Mouse (Mus musculus) heart, adult 2 months (tissue): Measurements from ENCODE around the gene Gm44965. TPM values are rescaled to one million over a fixed set of nuclear protein-coding genes. Genes with fewer than 3 reads are reported as not detected.
A peak's percentile ranks its signal among the peaks of the same experiment; 100 is the strongest.

Experiments used
- DNase-seq, 2 experiments: peaks; one replicate each; pipeline ENCODE4 v3.0.0; 2021
- H3K27ac ChIP-seq: fragments of 200-600 bp; 2 replicates; pipeline ENCODE4 v1.8.1; 2022
- H3K27me3 ChIP-seq: fragments of 200-500 bp; 2 replicates; pipeline ENCODE4 v1.6.1; 2012; ENCODE audit warnings: mild to moderate bottlenecking, low read length, inconsistent platforms, mixed read lengths; ENCODE audit not compliant: control insufficient read depth, insufficient read depth
- H3K36me3 ChIP-seq: fragments of 200-500 bp; 2 replicates; pipeline ENCODE4 v1.6.1; 2012; ENCODE audit warnings: low read length, inconsistent platforms; ENCODE audit not compliant: control insufficient read depth, insufficient read depth
- H3K4me1 ChIP-seq: fragments of 200-500 bp; 2 replicates; pipeline ENCODE4 v1.6.1; 2011; ENCODE audit warnings: low read length; ENCODE audit not compliant: control insufficient read depth, insufficient read depth
- H3K4me3 ChIP-seq: fragments of 200-600 bp; 2 replicates; pipeline ENCODE4 v1.8.1; 2022
- H3K79me2 ChIP-seq: fragments of 200-500 bp; replicated peaks from 2 replicates; pipeline ENCODE4 v1.6.1; 2012; ENCODE audit warnings: mild to moderate bottlenecking, inconsistent platforms, low read length, moderate library complexity, mixed read lengths; ENCODE audit not compliant: control insufficient read depth, insufficient read depth
- H3K9ac ChIP-seq: fragments of 200-500 bp; 2 replicates; pipeline ENCODE4 v1.6.1; 2012; ENCODE audit warnings: low read depth, mild to moderate bottlenecking, control low read depth, inconsistent platforms, low read length, mixed read lengths
- CTCF ChIP-seq: fragments of 200-600 bp; IDR thresholded peaks from 2 replicates; pipeline ENCODE4 v1.8.1; 2022; ENCODE audit warnings: antibody characterized with exemption, mild to moderate bottlenecking, moderate library complexity
- EP300 ChIP-seq: fragments of 200-500 bp; IDR thresholded peaks from 2 replicates; pipeline ENCODE4 v1.6.1; 2011; ENCODE audit warnings: low read depth, low read length, control low read depth; ENCODE audit not compliant: insufficient read depth
- POLR2A ChIP-seq: fragments of 200-500 bp; IDR thresholded peaks from 2 replicates; pipeline ENCODE4 v1.6.1; 2011; ENCODE audit warnings: mild to moderate bottlenecking, low read depth, low read length, control low read depth; ENCODE audit not compliant: insufficient read depth
- WGBS: fragments of 180-500 bp; shearing (Covaris S2); methylation state at CpG from one replicate; pipeline ENCODE4 v1.1.7; 2018; 5-methylcytosine and 5-hydroxymethylcytosine counted together
- intact Hi-C: fragments of 180-260 bp; cut with DNase I; formaldehyde crosslinking; loops from one replicate; pipeline ENCODE4 v1.15.1; 2025
- polyA plus RNA-seq: library from polyadenylated mRNA; depleted of rRNA; stranded (reverse); fragments of >200 nt; gene quantifications from 2 replicates; pipeline ENCODE4 v1.2.3, GENCODE M21; 2012
- total RNA-seq, 2 experiments: library from RNA; stranded (reverse); gene quantifications; 2 replicates each; pipeline ENCODE4 v1.2.3; 2021

Gm44965 gene
- total and polyA plus RNA-seq, 3 experiments, result not detected

DNA sequence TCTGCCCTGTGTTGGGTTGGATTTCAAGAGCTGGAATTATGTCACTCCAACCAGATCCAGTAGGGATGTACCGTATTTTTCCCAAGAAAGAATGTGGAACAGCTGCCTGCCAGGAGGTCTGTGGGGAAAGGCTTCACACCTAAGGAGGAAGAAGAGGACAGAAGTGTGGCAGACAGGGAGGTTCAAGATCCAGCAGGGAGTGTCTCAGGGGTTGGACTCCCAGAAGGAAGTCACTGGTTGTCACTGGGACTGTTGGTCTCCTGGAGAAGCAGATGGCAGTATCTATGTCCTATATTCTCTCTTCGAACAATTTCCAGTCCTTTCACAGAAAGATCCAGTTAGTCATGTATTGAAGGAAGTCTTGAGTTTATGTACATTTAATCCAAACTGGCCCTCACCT is 53.9 kb downstream of the Gm44965 start:
- H3K36me3 ChIP-seq, result no peaks in the 10 kb centered on the region
- peaks cover 1% of the 10 kb centered on the region; the same call in 1 of the 2 replicates for H3K4me1 ChIP-seq
- TF ChIP-seq EP300, result no peak
- TF ChIP-seq CTCF, result no peak
- TF ChIP-seq POLR2A, result no peak
- H3K27me3 ChIP-seq, result no peaks in the 10 kb centered on the region
- intact Hi-C loops, result loop anchor here (2.0 to 5.0 kb wide), 3 partner anchors 31 to 99 kb away; partner anchors contain the start of genes Gimap5 and Gimap6
- H3K79me2 ChIP-seq, result no peaks in the 10 kb centered on the region
- peak overlapping the region; percentile 83 for H3K27ac ChIP-seq
- H3K9ac ChIP-seq, result peak overlapping the region; percentile 34
- H3K4me3 ChIP-seq, result peak overlapping the region; percentile 45; the same call in 1 of the 2 replicates
- no peak for DNase-seq
- 52% methylated on average over 2 of the region's 2 CpGs for WGBS

DNA sequence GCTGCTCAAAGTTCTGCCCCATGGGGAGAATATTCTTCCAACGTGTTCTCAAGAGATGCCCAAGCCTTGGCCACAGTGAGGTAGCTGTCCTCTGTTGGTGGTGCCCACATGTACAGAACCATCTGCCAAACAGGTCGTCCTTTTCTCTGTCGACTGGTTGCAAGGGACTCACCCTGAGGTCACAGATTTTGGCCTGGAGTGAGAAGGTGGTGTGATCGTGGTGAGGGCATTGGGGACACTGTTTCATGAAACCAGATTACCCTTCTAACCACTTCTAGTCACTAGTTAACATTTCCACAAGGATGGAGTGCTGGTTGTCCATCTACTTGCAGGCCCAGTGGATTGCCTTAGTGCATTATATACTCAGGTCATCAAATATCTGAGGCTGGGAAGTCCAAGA is 55.0 kb downstream of the Gm44965 start:
- H3K27ac ChIP-seq, result no peak overlapping the region
- H3K27me3 ChIP-seq, result no peaks in the 10 kb centered on the region
- peaks cover 1% of the 10 kb centered on the region; the same call in 1 of the 2 replicates for H3K4me1 ChIP-seq
- no peaks in the 10 kb centered on the region for H3K36me3 ChIP-seq
- TF ChIP-seq EP300 (no peak), POLR2A (no peak), CTCF (no peak)
- H3K79me2 ChIP-seq, result no peaks in the 10 kb centered on the region
- WGBS, result 86% methylated on average over 4 of the region's 4 CpGs
- intact Hi-C loops, result loop anchor here (5.0 kb wide), 1 partner anchor 59 kb away; the partner anchor contains the start of gene Gimap6
- no peak for DNase-seq
- no peak overlapping the region for H3K9ac ChIP-seq
- no peak overlapping the region for H3K4me3 ChIP-seq

DNA sequence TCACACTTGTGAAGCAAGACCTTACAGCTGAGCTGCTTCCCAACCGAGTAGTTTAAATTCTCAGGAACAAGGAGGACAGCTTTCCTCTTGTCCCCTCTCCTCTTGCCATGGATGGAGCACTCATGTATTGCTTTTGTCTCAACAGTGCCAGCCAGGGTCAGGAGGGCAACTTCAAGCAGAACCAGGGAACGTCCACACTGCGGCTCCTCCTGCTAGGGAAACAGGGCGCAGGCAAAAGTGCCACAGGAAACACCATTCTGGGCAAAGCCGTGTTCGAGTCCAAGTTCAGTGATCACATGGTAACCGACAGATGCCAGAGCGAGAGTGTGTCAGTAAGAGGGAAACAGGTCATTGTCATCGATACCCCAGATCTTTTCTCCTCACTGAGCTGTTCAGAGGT is 56.3 kb downstream of the Gm44965 start:
- 87% methylated on average over 9 of the region's 9 CpGs for WGBS
- intact Hi-C loops, result no loop called here
- Histone ChIP-seq H3K4me3 (no peak overlapping the region), H3K27ac (no peak overlapping the region), H3K79me2 (no peaks in the 10 kb centered on the region), H3K9ac (no peak overlapping the region), H3K4me1 (peaks cover 1% of the 10 kb centered on the region; the same call in 1 of the 2 replicates), H3K27me3 (no peaks in the 10 kb centered on the region), H3K36me3 (no peaks in the 10 kb centered on the region)
- DNase-seq, result no peak
- TF ChIP-seq EP300, result no peak
- no peak for TF ChIP-seq CTCF
- no peak for TF ChIP-seq POLR2A

DNA sequence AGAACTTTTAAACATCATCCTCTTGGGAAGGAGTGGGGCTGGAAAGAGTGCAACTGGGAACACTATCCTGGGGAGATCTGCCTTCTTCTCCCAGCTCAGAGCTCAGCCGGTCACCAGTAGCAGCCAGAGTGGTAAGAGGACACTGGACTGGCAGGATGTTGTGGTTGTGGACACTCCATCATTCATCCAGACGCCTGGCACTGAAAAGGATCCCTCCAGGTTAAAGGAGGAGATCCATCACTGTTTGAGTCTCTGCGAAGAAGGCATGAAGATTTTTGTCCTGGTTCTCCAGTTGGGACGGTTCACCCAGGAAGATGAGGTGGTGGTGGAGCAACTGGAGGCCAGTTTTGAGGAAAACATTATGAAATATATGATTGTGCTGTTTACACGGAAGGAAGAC is 65.0 kb downstream of the Gm44965 start:
- TF ChIP-seq CTCF (no peak), EP300 (no peak), POLR2A (no peak)
- Histone ChIP-seq H3K27ac (no peak overlapping the region), H3K4me1 (no peaks in the 10 kb centered on the region; the same call in 1 of the 2 replicates), H3K9ac (no peak overlapping the region), H3K79me2 (no peaks in the 10 kb centered on the region), H3K36me3 (no peaks in the 10 kb centered on the region; the same call in 1 of the 2 replicates), H3K4me3 (no peak overlapping the region), H3K27me3 (no peaks in the 10 kb centered on the region)
- DNase-seq, result no peak
- intact Hi-C loops, result no loop called here
- 76% methylated on average over 5 of the region's 5 CpGs for WGBS

- no peak for DNase-seq
- WGBS, result 82% methylated on average over 4 of the region's 4 CpGs
- Histone ChIP-seq H3K4me1 (no peaks in the 10 kb centered on the region), H3K36me3 (no peaks in the 10 kb centered on the region), H3K27ac (no peak overlapping the region), H3K27me3 (no peaks in the 10 kb centered on the region), H3K9ac (no peak overlapping the region), H3K79me2 (no peaks in the 10 kb centered on the region), H3K4me3 (no peak overlapping the region)
- intact Hi-C loops, result no loop called here
- TF ChIP-seq POLR2A, result no peak
- TF ChIP-seq CTCF, result no peak
- no peak for TF ChIP-seq EP300
Observed at GRCm38 (mm10) chr6:48664750-48665149, 71.0 kb downstream of the Gm44965 start.

- Histone ChIP-seq H3K27ac (no peak overlapping the region), H3K27me3 (no peaks in the 10 kb centered on the region), H3K36me3 (no peaks in the 10 kb centered on the region), H3K79me2 (no peaks in the 10 kb centered on the region), H3K4me1 (no peaks in the 10 kb centered on the region), H3K9ac (no peak overlapping the region), H3K4me3 (no peak overlapping the region)
- 91% methylated on average over 9 of the region's 9 CpGs for WGBS
- no peak for DNase-seq
- TF ChIP-seq EP300, result no peak
- no peak for TF ChIP-seq POLR2A
- TF ChIP-seq CTCF, result no peak
- intact Hi-C loops, result no loop called here
Observed at GRCm38 (mm10) chr6:48665471-48665870, 71.7 kb downstream of the Gm44965 start.
